Comparison of ENCODE assay signal across 10 mouse cellular contexts in genomic region chr9:108806831-108807230, GRCm38 (mm10). TPM values are rescaled to one million over a fixed set of nuclear protein-coding genes. Genes with fewer than 3 reads are reported as not detected.
A peak's percentile ranks its signal among the peaks of the same experiment; 100 is the strongest.
DNase-seq lines count a peak whose midpoint lies in the region; ATAC-seq lines count a peak whose summit lies in the region.
"Had no signal": no experiment of that assay in that cellular context is flagged by ENCODE, and none has a peak within 500 bp of the region (broad histone marks: within the 10 kb centered on the region; RNA-seq: fewer than 3 reads in every experiment).

No protein-coding gene starts in this region.

- DNase-seq in gastrocnemius, adult 18-20 months (ENCODE audit: low spot score) = peak; percentile 77
- DNase-seq in gastrocnemius, postnatal 4 days (ENCODE audit: low spot score in 2 of 2) = no peak
- peak; percentile 62 to 74 for DNase-seq in cerebellum, postnatal 25 days
- DNase-seq in right cerebral cortex, adult 2 months (ENCODE audit: low spot score in 2 of 2) = no peak
- no peak for DNase-seq in kidney, postnatal 36 days
- no peak for DNase-seq in adrenal gland, postnatal 36 days
- DNase-seq: thymus, adult 18-20 months had no signal

- H3K27ac ChIP-seq in heart, embryonic 12.5 days (ENCODE audit: poor library complexity, severe bottlenecking) = peak overlapping the region; percentile 3; the same call in 1 of the 2 replicates
- H3K27ac ChIP-seq in liver, embryonic 15.5 days (replicated peaks) = peak overlapping the region; percentile 89
- H3K27ac ChIP-seq: lung, embryonic 15.5 days had no signal

- no peak overlapping the region for H3K4me2 ChIP-seq in heart, embryonic 12.5 days
- peak overlapping the region; percentile 97; the same call in 1 of the 2 replicates for H3K4me2 ChIP-seq in liver, embryonic 15.5 days
- H3K4me2 ChIP-seq: lung, embryonic 15.5 days had no signal

- H3K4me1 ChIP-seq in heart, embryonic 12.5 days (replicated peaks) = peaks cover 43% of the 10 kb centered on the region
- peaks cover 65% of the 10 kb centered on the region for H3K4me1 ChIP-seq in liver, embryonic 15.5 days (replicated peaks)

- peaks cover 57% of the 10 kb centered on the region for H3K36me3 ChIP-seq in heart, embryonic 12.5 days
- H3K36me3 ChIP-seq in liver, embryonic 15.5 days (replicated peaks) = peaks cover 60% of the 10 kb centered on the region

- no peaks in the 10 kb centered on the region for H3K9me3 ChIP-seq in heart, embryonic 12.5 days (replicated peaks)
- no peaks in the 10 kb centered on the region for H3K9me3 ChIP-seq in liver, embryonic 15.5 days (replicated peaks)
- H3K9me3 ChIP-seq: lung, embryonic 15.5 days had no signal

- WGBS in heart, embryonic 12.5 days = 70% methylated on average over 1 of the region's 1 CpGs
- 54% methylated on average over 1 of the region's 1 CpGs for WGBS in liver, embryonic 15.5 days (ENCODE audit: insufficient replicate concordance)

- no peak for ATAC-seq in heart, embryonic 12.5 days (ENCODE audit: insufficient number of reproducible peaks, low FRiP score)
- ATAC-seq in liver, embryonic 15.5 days (ENCODE audit: insufficient read depth) = no peak

- H3K27me3 ChIP-seq in heart, embryonic 12.5 days (replicated peaks) = no peaks in the 10 kb centered on the region
- no peaks in the 10 kb centered on the region; the same call in 1 of the 2 replicates for H3K27me3 ChIP-seq in liver, embryonic 15.5 days
- H3K27me3 ChIP-seq: lung, embryonic 15.5 days had no signal

- H3K4me3 ChIP-seq in heart, embryonic 12.5 days = no peak overlapping the region
- H3K4me3 ChIP-seq in liver, embryonic 15.5 days (replicated peaks) = no peak overlapping the region
- H3K4me3 ChIP-seq: lung, embryonic 15.5 days had no signal

- no peak overlapping the region for H3K9ac ChIP-seq in heart, embryonic 12.5 days
- peak overlapping the region; percentile 13; the same call in 1 of the 2 replicates for H3K9ac ChIP-seq in liver, embryonic 15.5 days
- H3K9ac ChIP-seq: lung, embryonic 15.5 days had no signal

RNA-seq across cellular contexts. Expression of gene Nckipsd, which starts 1.3 kb away (rescaled TPM):
- total RNA-seq in gastrocnemius, adult 18-20 months (2021) = 1 to 10 TPM; 4.4 TPM
- total RNA-seq in gastrocnemius, postnatal 4 days (2021) = 1 to 10 TPM; 6.6 to 9.2 TPM
- polyA plus RNA-seq in heart, embryonic 12.5 days (2016; fragmentation: Nextera tagmentation; extraction: Ambion mirVana) = 8.9 and 9.2 TPM in 2 replicates
- polyA plus RNA-seq in liver, embryonic 15.5 days (2015; fragmentation: Nextera tagmentation; extraction: Ambion mirVana) = 3.9 and 9.1 TPM in 2 replicates
- total RNA-seq in adrenal gland, postnatal 36 days (2021) = 10 to 100 TPM in 1 of 2 experiments, 1 to 10 TPM in 1; 9.8 to 12.5 TPM

RNA-seq across cellular contexts. Expression of gene Celsr3, which starts 19.3 kb away (rescaled TPM):
- under 1 TPM in 1 of 2 experiments, not detected in 1; 0.02 TPM for total RNA-seq in gastrocnemius, adult 18-20 months (2021)
- total RNA-seq in gastrocnemius, postnatal 4 days (2021) = under 1 TPM; 0.22 to 0.31 TPM
- 0.08 and 0.09 TPM in 2 replicates for polyA plus RNA-seq in heart, embryonic 12.5 days (2016; fragmentation: Nextera tagmentation; extraction: Ambion mirVana)
- polyA plus RNA-seq in liver, embryonic 15.5 days (2015; fragmentation: Nextera tagmentation; extraction: Ambion mirVana) = 0.15 and 0.16 TPM in 2 replicates
- 1 to 10 TPM; 3.0 to 5.8 TPM for total RNA-seq in adrenal gland, postnatal 36 days (2021)

RNA-seq across cellular contexts. Expression of gene Ip6k2, which starts 23.2 kb away (rescaled TPM):
- total RNA-seq in gastrocnemius, adult 18-20 months (2021) = 10 to 100 TPM; 14.9 TPM
- total RNA-seq in gastrocnemius, postnatal 4 days (2021) = 10 to 100 TPM; 43.7 to 44.3 TPM
- polyA plus RNA-seq in heart, embryonic 12.5 days (2016; fragmentation: Nextera tagmentation; extraction: Ambion mirVana) = 45.1 and 47.7 TPM in 2 replicates
- 11.6 and 12.9 TPM in 2 replicates for polyA plus RNA-seq in liver, embryonic 15.5 days (2015; fragmentation: Nextera tagmentation; extraction: Ambion mirVana)
- total RNA-seq in adrenal gland, postnatal 36 days (2021) = 10 to 100 TPM; 77.3 to 99.4 TPM

RNA-seq across cellular contexts. Expression of gene Slc26a6, which starts 46.3 kb away (rescaled TPM):
- 10 to 100 TPM; 14.0 to 14.6 TPM for total RNA-seq in gastrocnemius, adult 18-20 months (2021)
- total RNA-seq in gastrocnemius, postnatal 4 days (2021) = 10 to 100 TPM in 1 of 2 experiments, 1 to 10 TPM in 1; 9.8 to 11.2 TPM
- polyA plus RNA-seq in heart, embryonic 12.5 days (2016; fragmentation: Nextera tagmentation; extraction: Ambion mirVana) = 6.0 and 8.0 TPM in 2 replicates
- polyA plus RNA-seq in liver, embryonic 15.5 days (2015; fragmentation: Nextera tagmentation; extraction: Ambion mirVana) = 6.3 and 6.5 TPM in 2 replicates
- 10 to 100 TPM in 1 of 2 experiments, 1 to 10 TPM in 1; 8.5 to 10.9 TPM for total RNA-seq in adrenal gland, postnatal 36 days (2021)

Comparison
In these comparisons a context has a peak if more than half of its experiments do, and no peak if none do; other contexts are left out.
1. DNase-seq: peak in gastrocnemius, adult 18-20 months (single experiment) and cerebellum, postnatal 25 days (2 of 2); none in gastrocnemius, postnatal 4 days (0 of 2), right cerebral cortex, adult 2 months (0 of 2), kidney, postnatal 36 days (0 of 2) and adrenal gland, postnatal 36 days (0 of 2).